ENCODE assay signal across 9 mouse cellular contexts in genomic region chr2:27936607-27937191, GRCm38 (mm10). TPM values are rescaled to one million over a fixed set of nuclear protein-coding genes. Genes with fewer than 3 reads are reported as not detected.
DNase-seq lines count a peak whose midpoint lies in the region; ATAC-seq and TF ChIP-seq lines count a peak whose summit lies in the region.
"Had no signal": no experiment of that assay in that cellular context is flagged by ENCODE, and none has a peak within 500 bp of the region (broad histone marks: within the 10 kb centered on the region; RNA-seq: fewer than 3 reads in every experiment).

No protein-coding gene starts in this region.

- no peak overlapping the region for H3K9ac ChIP-seq in intestine, embryonic 14.5 days (ENCODE audit: low read length)
- H3K9ac ChIP-seq in intestine, postnatal 0 days (ENCODE audit: low read depth, low read length) = no peak overlapping the region

- WGBS in intestine, embryonic 14.5 days = 68% methylated on average over 9 of the region's 9 CpGs
- WGBS in intestine, postnatal 0 days = 56% methylated on average over 9 of the region's 9 CpGs

- intact Hi-C loops in gastrocnemius, postnatal 36 days (cut with DNase I) = no loop called here

- no peak for ATAC-seq in intestine, embryonic 14.5 days (replicated peaks; ENCODE audit: low FRiP score, low TSS enrichment, low read depth)
- no peak for ATAC-seq in intestine, postnatal 0 days
- ATAC-seq in cerebellum, adult (ENCODE audit: insufficient number of reproducible peaks, low FRiP score, low TSS enrichment) = peak; percentile 40; the same call in 1 of the 2 replicates

- peaks cover 49% of the 10 kb centered on the region for H3K4me1 ChIP-seq in intestine, embryonic 14.5 days (replicated peaks; ENCODE audit: control insufficient read depth, insufficient read depth, low read length)
- 0 out of 2 replicates have a peak, but pooled peaks cover 6% of the 10 kb centered on the region for H3K4me1 ChIP-seq in intestine, postnatal 0 days (replicated peaks; ENCODE audit: control insufficient read depth, insufficient read depth, low read length)

- H3K4me3 ChIP-seq in intestine, embryonic 14.5 days (ENCODE audit: low read depth, low read length) = no peak overlapping the region
- H3K4me3 ChIP-seq in intestine, postnatal 0 days (ENCODE audit: low read depth, low read length) = no peak overlapping the region
- H3K4me3 ChIP-seq: erythroblast, embryonic 14.5 days had no signal

- no peak for TF ChIP-seq CTCF in intestine, postnatal 0 days (IDR thresholded peaks at IDR 0.05; ENCODE audit: low read depth)

- H3K27me3 ChIP-seq in intestine, embryonic 14.5 days (replicated peaks; ENCODE audit: control insufficient read depth, insufficient read depth, low read length) = no peaks in the 10 kb centered on the region
- H3K27me3 ChIP-seq in intestine, postnatal 0 days (replicated peaks; ENCODE audit: control insufficient read depth, insufficient read depth, low read length) = no peaks in the 10 kb centered on the region

- no peak for DNase-seq in intestine, embryonic 14.5 days (ENCODE audit: low spot score)
- DNase-seq in gastrocnemius, postnatal 36 days = peak; percentile 64 to 66
- DNase-seq in layer of hippocampus, adult 18-20 months (ENCODE audit: low spot score in 2 of 2) = peak; percentile 40 to 70
- DNase-seq in lung, postnatal 36 days = peak; percentile 79
- DNase-seq in urinary bladder, postnatal 25 days (ENCODE audit: low spot score) = peak; percentile 74
- no peak for DNase-seq in thymus, postnatal 14 days

- H3K27ac ChIP-seq in intestine, embryonic 14.5 days (ENCODE audit: low read depth) = peak overlapping the region; percentile 64
- H3K27ac ChIP-seq in intestine, postnatal 0 days (ENCODE audit: low read depth, low read length) = no peak overlapping the region

- no peak overlapping the region for H3K4me2 ChIP-seq in intestine, embryonic 14.5 days (ENCODE audit: low read length)
- H3K4me2 ChIP-seq in intestine, postnatal 0 days (replicated peaks; ENCODE audit: low read depth) = no peak overlapping the region

- H3K36me3 ChIP-seq in intestine, embryonic 14.5 days (ENCODE audit: control insufficient read depth, insufficient read depth, low read length) = peaks cover 23% of the 10 kb centered on the region; the same call in 1 of the 2 replicates
- no peaks in the 10 kb centered on the region; the same call in 1 of the 2 replicates for H3K36me3 ChIP-seq in intestine, postnatal 0 days (ENCODE audit: control insufficient read depth, insufficient read depth)

- no peaks in the 10 kb centered on the region for H3K9me3 ChIP-seq in intestine, embryonic 14.5 days (ENCODE audit: control insufficient read depth, low read length)
- no peaks in the 10 kb centered on the region for H3K9me3 ChIP-seq in intestine, postnatal 0 days (ENCODE audit: control insufficient read depth)

RNA-seq across cellular contexts. Expression of gene Col5a1, which starts 50.5 kb away (rescaled TPM):
- polyA plus RNA-seq in intestine, embryonic 14.5 days (2014; fragmentation: Nextera tagmentation; extraction: Ambion mirVana) = 118 and 124 TPM in 2 replicates
- 39.5 and 40.7 TPM in 2 replicates for polyA plus RNA-seq in intestine, postnatal 0 days (2015; fragmentation: Nextera tagmentation; extraction: Ambion mirVana)
- 10 to 100 TPM; 35.4 to 46.1 TPM for total RNA-seq in gastrocnemius, postnatal 36 days (2021)
- total RNA-seq in layer of hippocampus, adult 18-20 months (2021) = 1 to 10 TPM; 3.3 to 3.7 TPM

Comparison
In these comparisons a context has a peak if more than half of its experiments do, and no peak if none do; other contexts are left out.
1. DNase-seq: peak in gastrocnemius, postnatal 36 days (2 of 2), layer of hippocampus, adult 18-20 months (2 of 2), lung, postnatal 36 days (single experiment) and urinary bladder, postnatal 25 days (single experiment); none in intestine, embryonic 14.5 days (single experiment) and thymus, postnatal 14 days (single experiment).
2. RNA of gene Col5a1, which starts 50.5 kb away (total RNA-seq): 35.4 to 46.1 TPM in gastrocnemius, postnatal 36 days; 3.3 to 3.7 TPM in layer of hippocampus, adult 18-20 months; every median in the first group is over 4 times any median in the second.